Mouse (Mus musculus): ENCODE data around the gene Plxna2.

- TF ChIP-seq POLR2A (IDR thresholded peaks at IDR 0.05; ENCODE audit: low read depth, low read length) (no peak), CTCF (IDR thresholded peaks at IDR 0.05; ENCODE audit: extremely low read depth, insufficient read length, insufficient replicate concordance, low read depth, low read length) (peak; percentile 51; the same call in 1 of the 2 replicates)
These were observed 858 bp downstream of the Plxna2 start for GRCm38 (mm10) chr1:194618841-194619311.

All from small intestine, adult 2 months (tissue).